ENCODE assay signal across 12 mouse cellular contexts in the genomic region with DNA sequence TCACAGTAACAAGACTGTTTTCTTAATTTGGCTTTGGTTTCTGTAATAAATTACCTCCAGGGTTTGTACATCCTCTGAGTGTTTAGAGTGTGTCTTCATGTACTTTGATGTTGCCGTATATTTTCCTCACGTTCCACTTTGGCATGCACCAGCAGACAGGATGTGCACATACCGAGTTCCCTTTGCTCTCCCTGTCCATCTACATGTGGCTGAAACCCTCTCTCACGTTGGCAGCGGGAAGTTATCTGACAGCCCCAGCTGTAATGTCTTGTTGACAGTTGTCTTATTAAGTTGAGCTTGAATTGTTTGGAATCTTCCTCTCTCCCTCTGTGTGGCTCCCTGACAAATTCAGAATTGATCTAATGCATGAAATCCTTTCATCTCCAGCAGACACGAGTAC.
DNase-seq lines count a peak whose midpoint lies in the region; ATAC-seq and TF ChIP-seq lines count a peak whose summit lies in the region.
"Had no signal": no experiment of that assay in that cellular context is flagged by ENCODE, and none has a peak within 500 bp of the region (broad histone marks: within the 10 kb centered on the region; RNA-seq: fewer than 3 reads in every experiment).

No protein-coding gene starts in this region.

- no peak overlapping the region for H3K4me2 ChIP-seq in kidney, embryonic 14.5 days (replicated peaks; ENCODE audit: low read depth, low read length)
- peak overlapping the region; percentile 22 for H3K4me2 ChIP-seq in myocyte (ENCODE audit: low read depth)
- H3K4me2 ChIP-seq: heart, embryonic 11.5 days; limb, embryonic 15.5 days had no signal

- H3K4me1 ChIP-seq in kidney, embryonic 14.5 days (ENCODE audit: control insufficient read depth, insufficient read depth, low read length), result no peaks in the 10 kb centered on the region

- ATAC-seq in kidney, embryonic 14.5 days (ENCODE audit: low FRiP score, low TSS enrichment), result 0 out of 2 replicates have a peak, but pooled peaks have one; percentile 35
- ATAC-seq: hindbrain, postnatal 0 days had no signal

- 18% methylated on average over 6 of the region's 6 CpGs for WGBS in kidney, embryonic 14.5 days

- no peaks in the 10 kb centered on the region for H3K9me3 ChIP-seq in kidney, embryonic 14.5 days (ENCODE audit: control insufficient read depth, low read length)
- H3K9me3 ChIP-seq: limb, embryonic 15.5 days had no signal

- no peak overlapping the region for H3ac ChIP-seq in myocyte (ENCODE audit: control insufficient read depth, insufficient read length)

- peak; percentile 19 for DNase-seq in adrenal gland, postnatal 14 days
- no peak for DNase-seq in adrenal gland, postnatal 10 days
- DNase-seq in kidney, adult 18-20 months, result no peak
- peak; percentile 39 for DNase-seq in kidney, postnatal 10 days
- DNase-seq in cerebellum, postnatal 36 days, result no peak
- DNase-seq in layer of hippocampus, postnatal 36 days, result no peak
- DNase-seq: adrenal gland, postnatal 25 days had no signal

- H3K27me3 ChIP-seq in kidney, embryonic 14.5 days (ENCODE audit: control insufficient read depth, insufficient read depth, low read length), result no peaks in the 10 kb centered on the region
- H3K27me3 ChIP-seq in myocyte (ENCODE audit: control insufficient read depth, insufficient read depth, insufficient read length), result no peaks in the 10 kb centered on the region
- H3K27me3 ChIP-seq: limb, embryonic 15.5 days had no signal

- no peak overlapping the region for H3K9ac ChIP-seq in kidney, embryonic 14.5 days (ENCODE audit: low read depth, low read length)
- H3K9ac ChIP-seq: limb, embryonic 15.5 days had no signal

- TF ChIP-seq POLR2A in myocyte (IDR thresholded peaks at IDR 0.05; ENCODE audit: insufficient read length, low read depth), result no peak

- peak overlapping the region; percentile 30; the same call in 1 of the 2 replicates for H3K27ac ChIP-seq in kidney, embryonic 14.5 days (ENCODE audit: low read depth, low read length)
- H3K27ac ChIP-seq: hindbrain, postnatal 0 days had no signal

- no peak overlapping the region for H3K4me3 ChIP-seq in kidney, embryonic 14.5 days (ENCODE audit: low read length)
- H3K4me3 ChIP-seq in myocyte, result no peak overlapping the region
- H3K4me3 ChIP-seq: limb, embryonic 15.5 days had no signal

- no peaks in the 10 kb centered on the region for H3K36me3 ChIP-seq in kidney, embryonic 14.5 days (ENCODE audit: control insufficient read depth, insufficient read depth, low read length)
- no peaks in the 10 kb centered on the region for H3K36me3 ChIP-seq in myocyte (ENCODE audit: control insufficient read depth, insufficient read depth)
- H3K36me3 ChIP-seq: limb, embryonic 15.5 days had no signal

- no peaks in the 10 kb centered on the region for H3K79me2 ChIP-seq in myocyte (ENCODE audit: control insufficient read depth, insufficient read depth)

TF ChIP-seq in myocyte, 11 proteins besides CTCF, POLR2A, EP300 and RAD21:
- TF ChIP-seq MYOG (IDR thresholded peaks at IDR 0.05; ENCODE audit: control insufficient read depth in 1 of 3, insufficient read depth in 1 of 3, insufficient read length in 2 of 3, low read depth in 2 of 3) (no peak), MAX (IDR thresholded peaks at IDR 0.05; ENCODE audit: low read depth) (no peak), CEBPB (IDR thresholded peaks at IDR 0.05; ENCODE audit: insufficient read depth, poor library complexity, severe bottlenecking) (no peak), MYOD1 (IDR thresholded peaks at IDR 0.05; ENCODE audit: control insufficient read depth in 1 of 3, insufficient read length in 2 of 3, low read depth in 2 of 3) (peak in 1 of 3 experiments; percentile 2), POLR2AphosphoS2 (IDR thresholded peaks at IDR 0.05; ENCODE audit: insufficient read length, low read depth) (no peak), E2F4 (IDR thresholded peaks at IDR 0.05; ENCODE audit: insufficient read depth) (no peak)

Comparison
In these comparisons a context has a peak if more than half of its experiments do, and no peak if none do; other contexts are left out.
1. DNase-seq: peak in adrenal gland, postnatal 14 days (single experiment) and kidney, postnatal 10 days (single experiment); none in adrenal gland, postnatal 10 days (single experiment), kidney, adult 18-20 months (single experiment), cerebellum, postnatal 36 days (0 of 2) and layer of hippocampus, postnatal 36 days (0 of 2).